Mouse (Mus musculus) Patski (cell line): ENCODE measurements around the gene Aqr. TPM values are rescaled to one million over a fixed set of nuclear protein-coding genes. Genes with fewer than 3 reads are reported as not detected.

Experiments
- ATAC-seq: fragments of 100-300 bp; one replicate; pipeline ENCODE4 v1.8.0; 2021
- CTCF ChIA-PET: fragments of 350-600 bp; sonication (Branson Sonifier 250); formaldehyde crosslinking; loops from one replicate; lab custom pipeline; 2022; ENCODE audit warnings: inconsistent platforms; lab: Charles Lee
- POLR2A ChIA-PET: fragments of 350-600 bp; sonication (Branson Sonifier 250); formaldehyde crosslinking; loops from one replicate; lab custom pipeline; 2022; ENCODE audit warnings: antibody characterized with exemption, inconsistent platforms; lab: Charles Lee
- DNase-seq: peaks from one replicate; pipeline ENCODE4 v3.0.0-alpha.2; 2011; ENCODE audit warnings: low read depth, low spot score
- H3K27me3 ChIP-seq: fragments of 371-371 bp; one replicate; pipeline ENCODE4 v1.5.1; 2021
- CTCF ChIP-seq: fragments of 100-300 bp; IDR thresholded peaks from one replicate; pipeline ENCODE4 v1.5.1; 2021
- in situ Hi-C: fragments of 300-500 bp; cut with MboI; formaldehyde crosslinking; loops from 3 replicates; pipeline ENCODE4 v1.11.1; 2018; ENCODE audit warnings: low pct_unique_long_range_greater_than_20kb, mixed read lengths
- polyA plus RNA-seq: library from polyadenylated mRNA; unstranded; gene quantifications from one replicate; pipeline ENCODE4 v1.2.3, GENCODE M21; 2021

Gene Aqr
- polyA plus RNA-seq, 1 experiment from 2014 or later = 30.9 TPM

- ChIA-PET POLR2A (no interaction called here), CTCF (interaction anchor here (0.9 to 3.5 kb wide), 4 partner anchors 12 to 283 kb away, joined by 3 to 14 read pairs (median 10); no protein-coding TSS in a partner anchor)
- H3K27me3 ChIP-seq = no peaks in the 10 kb centered on the region
- DNase-seq (no peak), ATAC-seq (no peak)
- TF ChIP-seq CTCF = no peak
- in situ Hi-C loops = loop anchor here (10.0 kb wide), 1 partner anchor 179 kb away; no protein-coding TSS in a partner anchor
Measured at GRCm38 (mm10) chr2:114143842-114144241, 43.0 kb downstream of the Aqr start.

- TF ChIP-seq CTCF = no peak
- H3K27me3 ChIP-seq = no peaks in the 10 kb centered on the region
- in situ Hi-C loops = no loop called here
- no peak for ATAC-seq
- ChIA-PET CTCF (interaction anchor here (1.0 to 1.7 kb wide), 6 partner anchors 8 to 40 kb away, joined by 3 to 4 read pairs (median 3); no protein-coding TSS in a partner anchor), POLR2A (no interaction called here)
- no peak for DNase-seq
Measured at GRCm38 (mm10) chr2:114136755-114137154, 50.1 kb downstream of the Aqr start.

GRCm38 (mm10) chr2:114135777-114136176 is 51.0 kb downstream of the Aqr start:
- no peak for ATAC-seq
- no peak for TF ChIP-seq CTCF
- no peak for DNase-seq
- in situ Hi-C loops = no loop called here
- ChIA-PET CTCF (interaction anchor here (1.1 to 1.4 kb wide), 2 partner anchors 9 to 39 kb away, joined by 3 read pairs; no protein-coding TSS in a partner anchor), POLR2A (no interaction called here)
- no peaks in the 10 kb centered on the region for H3K27me3 ChIP-seq

- ChIA-PET POLR2A (no interaction called here), CTCF (interaction anchor here (1.1 to 1.3 kb wide), 3 partner anchors 9 to 22 kb away, joined by 3 to 4 read pairs (median 3); no protein-coding TSS in a partner anchor)
- no peak for DNase-seq
- no peak for TF ChIP-seq CTCF
- no peaks in the 10 kb centered on the region for H3K27me3 ChIP-seq
- in situ Hi-C loops = no loop called here
- ATAC-seq = no peak
Measured at GRCm38 (mm10) chr2:114133355-114133754, 53.5 kb downstream of the Aqr start.

GRCm38 (mm10) chr2:114130657-114131056 is 56.2 kb downstream of the Aqr start:
- ChIA-PET POLR2A (no interaction called here), CTCF (interaction anchor here (0.9 to 1.3 kb wide), 2 partner anchors 15 to 164 kb away, joined by 3 to 4 read pairs; no protein-coding TSS in a partner anchor)
- no peak for DNase-seq
- TF ChIP-seq CTCF = no peak
- H3K27me3 ChIP-seq = no peaks in the 10 kb centered on the region
- no peak for ATAC-seq
- in situ Hi-C loops = no loop called here

- DNase-seq (no peak), ATAC-seq (no peak)
- POLR2A ChIA-PET = no interaction called here
- in situ Hi-C loops = no loop called here
- H3K27me3 ChIP-seq = no peaks in the 10 kb centered on the region
- CTCF ChIA-PET = interaction anchor here (2.1 kb wide), 1 partner anchor 15 kb away, joined by 6 read pairs; no protein-coding TSS in a partner anchor
- TF ChIP-seq CTCF = no peak
Measured at GRCm38 (mm10) chr2:114123304-114123703, 63.5 kb downstream of the Aqr start.

GRCm38 (mm10) chr2:114119451-114119850 is 67.4 kb downstream of the Aqr start:
- TF ChIP-seq CTCF = no peak
- CTCF ChIA-PET = no interaction called here

GRCm38 (mm10) chr2:114117665-114118064 is 69.2 kb downstream of the Aqr start:
- ATAC-seq = no peak
- no peaks in the 10 kb centered on the region for H3K27me3 ChIP-seq
- TF ChIP-seq CTCF = no peak
- in situ Hi-C loops = no loop called here
- ChIA-PET POLR2A (no interaction called here), CTCF (no interaction called here)
- no peak for DNase-seq

More at GRCm38 (mm10) chr2:114119451-114119850, 67.4 kb downstream of the Aqr start:
- POLR2A ChIA-PET = no interaction called here
- in situ Hi-C loops = no loop called here
- DNase-seq = no peak
- H3K27me3 ChIP-seq = no peaks in the 10 kb centered on the region
- ATAC-seq = no peak

GRCm38 (mm10) chr2:114117235-114117634 is 69.6 kb downstream of the Aqr start:
- no peaks in the 10 kb centered on the region for H3K27me3 ChIP-seq
- DNase-seq = no peak
- CTCF ChIA-PET = no interaction called here
- ATAC-seq = no peak
- TF ChIP-seq CTCF = no peak
- in situ Hi-C loops = no loop called here
- POLR2A ChIA-PET = no interaction called here

GRCm38 (mm10) chr2:114115563-114115962 is 71.3 kb downstream of the Aqr start:
- no peaks in the 10 kb centered on the region for H3K27me3 ChIP-seq
- in situ Hi-C loops = no loop called here
- POLR2A ChIA-PET = no interaction called here
- no peak for TF ChIP-seq CTCF
- ATAC-seq (no peak), DNase-seq (no peak)
- CTCF ChIA-PET = interaction anchor here (0.9 to 1.3 kb wide), 4 partner anchors 13 to 249 kb away, joined by 3 to 4 read pairs (median 3); no protein-coding TSS in a partner anchor
